Mouse (Mus musculus): ENCODE data around the gene Tbl1x. TPM values are rescaled to one million over a fixed set of nuclear protein-coding genes. Genes with fewer than 3 reads are reported as not detected.

The Tbl1x gene
- polyA plus RNA-seq, 1 experiment from 2014 or later = 41.4 TPM

- no peak for ATAC-seq (ENCODE audit: low FRiP score)
- Histone ChIP-seq H3K9me3 (replicated peaks) (no peaks in the 10 kb centered on the region), H3K4me3 (replicated peaks) (no peak overlapping the region), H3K36me3 (no peaks in the 10 kb centered on the region), H3K27me3 (replicated peaks) (no peaks in the 10 kb centered on the region), H3K9ac (replicated peaks) (no peak overlapping the region), H3K4me1 (no peaks in the 10 kb centered on the region), H3K4me2 (no peak overlapping the region), H3K27ac (replicated peaks) (no peak overlapping the region)
Measured at GRCm38 (mm10) chrX:77667441-77667840, 156.6 kb downstream of the Tbl1x start.

- H3K36me3 ChIP-seq = no peaks in the 10 kb centered on the region
- no peak overlapping the region for H3K9ac ChIP-seq (replicated peaks)
- H3K9me3 ChIP-seq (replicated peaks) = no peaks in the 10 kb centered on the region
- no peak overlapping the region for H3K4me3 ChIP-seq (replicated peaks)
- H3K4me2 ChIP-seq = no peak overlapping the region
- no peak for ATAC-seq (ENCODE audit: low FRiP score)
- no peak overlapping the region for H3K27ac ChIP-seq (replicated peaks)
- WGBS = 61% methylated on average over 3 of the region's 3 CpGs
- H3K27me3 ChIP-seq (replicated peaks) = no peaks in the 10 kb centered on the region
- no peaks in the 10 kb centered on the region for H3K4me1 ChIP-seq
Measured at GRCm38 (mm10) chrX:77669779-77670550, 159.2 kb downstream of the Tbl1x start.

Data from neural tube, embryonic 15.5 days (tissue).